Mouse (Mus musculus) limb, embryonic 14.5 days (tissue): ENCODE measurements around the gene Scgb1b30. TPM values are rescaled to one million over a fixed set of nuclear protein-coding genes. Genes with fewer than 3 reads are reported as not detected.
"Not testable (repeated sequence)": the region's sequence is repeated elsewhere in the genome, so short reads cannot be mapped to it uniquely, and the experiment has no call there.

Experiments used
- ATAC-seq: fragments of 200-750 bp; cut with Nextera tagmentation; 2 replicates; pipeline ENCODE4 v1.8.0; 2017; ENCODE audit warnings: low read depth, moderate number of reproducible peaks, moderate TSS enrichment; ENCODE audit not compliant: low FRiP score
- DNase-seq: peaks from one replicate; pipeline ENCODE4 v3.0.0-alpha.2; 2015; ENCODE audit warnings: low spot score
- H3K27ac ChIP-seq: fragments of 300-500 bp; sonication (generic); replicated peaks from 2 replicates; pipeline ENCODE4 v1.5.1; 2014; ENCODE audit warnings: low read depth, mild to moderate bottlenecking, low read length, moderate library complexity, mixed read lengths
- H3K27me3 ChIP-seq: fragments of 300-500 bp; sonication (generic); 2 replicates; pipeline ENCODE4 v1.6.1; 2014; ENCODE audit warnings: low read length, mixed read lengths; ENCODE audit not compliant: control insufficient read depth, insufficient read depth
- H3K36me3 ChIP-seq: fragments of 300-500 bp; sonication (generic); 2 replicates; pipeline ENCODE4 v1.6.1; 2014; ENCODE audit warnings: mild to moderate bottlenecking, low read length, moderate library complexity, mixed read lengths; ENCODE audit not compliant: control insufficient read depth, insufficient read depth
- H3K4me1 ChIP-seq: fragments of 300-500 bp; sonication (generic); 2 replicates; pipeline ENCODE4 v1.6.1; 2014; ENCODE audit warnings: antibody characterized with exemption, low read length, mixed read lengths; ENCODE audit not compliant: control insufficient read depth, insufficient read depth
- H3K4me2 ChIP-seq: fragments of 300-500 bp; sonication (generic); replicated peaks from 2 replicates; pipeline ENCODE4 v1.6.1; 2014; ENCODE audit warnings: low read depth, mild to moderate bottlenecking, low read length, moderate library complexity; ENCODE audit not compliant: severe bottlenecking
- H3K4me3 ChIP-seq: fragments of 300-500 bp; sonication (generic); replicated peaks from 2 replicates; pipeline ENCODE4 v1.5.1; 2014; ENCODE audit warnings: low read length
- H3K9ac ChIP-seq: fragments of 300-500 bp; sonication (generic); 2 replicates; pipeline ENCODE4 v1.6.1; 2014; ENCODE audit warnings: mild to moderate bottlenecking, low read depth, low read length, moderate library complexity; ENCODE audit not compliant: severe bottlenecking
- H3K9me3 ChIP-seq: fragments of 300-500 bp; sonication (generic); 2 replicates; pipeline ENCODE4 v1.6.1; 2016; ENCODE audit warnings: low read length; ENCODE audit not compliant: control insufficient read depth
- POLR2A ChIP-seq: fragments of 200-500 bp; IDR thresholded peaks from 2 replicates; pipeline ENCODE4 v1.8.0; 2012; ENCODE audit warnings: inconsistent platforms, mild to moderate bottlenecking, moderate library complexity, borderline replicate concordance; ENCODE audit not compliant: insufficient read depth, insufficient read length; ENCODE audit errors: extremely low read depth
- WGBS: fragments of 180-500 bp; shearing (Covaris S2); extraction: QIAGEN DNeasy Blood & Tissue Kit; methylation state at CpG from one replicate; pipeline ENCODE4 v1.1.7; 2014; 5-methylcytosine and 5-hydroxymethylcytosine counted together
- polyA plus RNA-seq, 2 experiments: library from polyadenylated mRNA; depleted of rRNA in 1 of 2; stranded (reverse) in 1 of 2; unstranded in 1 of 2; fragments of >200 nt; fragmentation: Nextera tagmentation in 1 of 2; extraction: Ambion mirVana in 1 of 2; gene quantifications; 2 replicates each; pipeline versions ENCODE4 v1.2.1 to v1.2.3; 2012 to 2014

Scgb1b30 gene
- polyA plus RNA-seq, 2 experiments: not detected

- DNase-seq (no peak), ATAC-seq (no peak)
- no peak overlapping the region for H3K4me3 ChIP-seq
- H3K4me1 ChIP-seq: 0 out of 2 replicates have a peak, but pooled peaks cover 5% of the 10 kb centered on the region
- 91% methylated on average over 3 of the region's 3 CpGs for WGBS
- H3K36me3 ChIP-seq: peaks cover 64% of the 10 kb centered on the region
- no peak for TF ChIP-seq POLR2A
- H3K27me3 ChIP-seq: no peaks in the 10 kb centered on the region
- H3K4me2 ChIP-seq: no peak overlapping the region
- H3K9me3 ChIP-seq: no peaks in the 10 kb centered on the region
- H3K27ac ChIP-seq: no peak overlapping the region
- H3K9ac ChIP-seq: no peak overlapping the region
Observed at GRCm38 (mm10) chr7:34116601-34117000, 21.4 kb downstream of the Scgb1b30 start.

- H3K4me1 ChIP-seq, H3K4me2 ChIP-seq, H3K9me3 ChIP-seq, H3K27me3 ChIP-seq, H3K9ac ChIP-seq, H3K27ac ChIP-seq, H3K4me3 ChIP-seq, ATAC-seq: not testable (repeated sequence)
- peaks cover 35% of the 10 kb centered on the region for H3K36me3 ChIP-seq
- DNase-seq: peak; percentile 74
- WGBS: 40% methylated on average over 1 of the region's 1 CpGs
Observed at GRCm38 (mm10) chr7:34120636-34121035, 25.4 kb downstream of the Scgb1b30 start.

- DNase-seq (peak; percentile 50), ATAC-seq (no peak)
- WGBS: 80% methylated on average over 6 of the region's 6 CpGs
- Histone ChIP-seq H3K27ac (no peak overlapping the region), H3K4me1 (0 out of 2 replicates have a peak, but pooled peaks cover 5% of the 10 kb centered on the region), H3K9me3 (0 out of 2 replicates have a peak, but pooled peaks cover 8% of the 10 kb centered on the region), H3K9ac (no peak overlapping the region), H3K4me2 (no peak overlapping the region), H3K27me3 (no peaks in the 10 kb centered on the region), H3K36me3 (peaks cover 18% of the 10 kb centered on the region), H3K4me3 (no peak overlapping the region)
- no peak for TF ChIP-seq POLR2A
Observed at GRCm38 (mm10) chr7:34122987-34123720, 27.9 kb downstream of the Scgb1b30 start.

DNA sequence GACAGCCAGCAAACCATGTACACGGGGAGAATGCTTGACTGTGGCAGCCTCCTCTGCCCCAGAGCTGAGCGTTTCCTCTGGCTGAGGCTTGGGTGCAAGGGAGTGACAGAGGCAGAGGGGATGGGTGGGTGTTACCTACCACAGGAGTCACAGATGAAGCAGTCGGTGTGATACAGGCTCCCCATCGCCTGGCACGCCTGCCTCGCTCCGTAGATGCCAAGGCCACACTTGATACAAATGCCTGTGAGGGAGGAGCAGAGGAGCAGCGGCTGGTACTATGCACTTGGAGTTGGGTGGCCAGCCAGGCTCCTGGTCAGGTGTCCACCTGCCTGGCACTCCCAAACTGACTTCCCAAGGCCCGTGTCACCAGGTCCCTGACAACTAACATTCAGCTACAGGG lies 30.1 kb downstream of the Scgb1b30 start:
- ATAC-seq (no peak), DNase-seq (no peak)
- Histone ChIP-seq H3K4me1 (0 out of 2 replicates have a peak, but pooled peaks cover 5% of the 10 kb centered on the region), H3K27ac (no peak overlapping the region), H3K36me3 (peaks cover 12% of the 10 kb centered on the region), H3K9me3 (0 out of 2 replicates have a peak, but pooled peaks cover 8% of the 10 kb centered on the region), H3K4me3 (no peak overlapping the region), H3K4me2 (no peak overlapping the region), H3K27me3 (no peaks in the 10 kb centered on the region), H3K9ac (no peak overlapping the region)
- no peak for TF ChIP-seq POLR2A
- 93% methylated on average over 9 of the region's 9 CpGs for WGBS

- no peak overlapping the region for H3K4me3 ChIP-seq
- no peaks in the 10 kb centered on the region for H3K27me3 ChIP-seq
- ATAC-seq (no peak), DNase-seq (no peak)
- H3K4me1 ChIP-seq: no peaks in the 10 kb centered on the region
- 85% methylated on average over 3 of the region's 3 CpGs for WGBS
- peaks cover 12% of the 10 kb centered on the region for H3K36me3 ChIP-seq
- H3K27ac ChIP-seq: no peak overlapping the region
- H3K4me2 ChIP-seq: no peak overlapping the region
- no peak for TF ChIP-seq POLR2A
- H3K9ac ChIP-seq: no peak overlapping the region
- H3K9me3 ChIP-seq: 0 out of 2 replicates have a peak, but pooled peaks cover 8% of the 10 kb centered on the region
Observed at GRCm38 (mm10) chr7:34126291-34126690, 31.1 kb downstream of the Scgb1b30 start.
